Mouse (Mus musculus): ENCODE results near the gene Cyp21a1. TPM values are rescaled to one million over a fixed set of nuclear protein-coding genes. Genes with fewer than 3 reads are reported as not detected.
"Not testable (repeated sequence)": the region's sequence is repeated elsewhere in the genome, so short reads cannot be mapped to it uniquely, and the experiment has no call there.

Cyp21a1 gene
- total RNA-seq, 2 experiments from 2014 or later: 0.12 to 0.19 TPM

- DNase-seq (ENCODE audit: extremely low spot score in 1 of 2, low spot score in 1 of 2): no peak
These were observed 2.8 kb upstream of the Cyp21a1 start for GRCm38 (mm10) chr17:34807176-34807575.

- no peak for DNase-seq (ENCODE audit: extremely low spot score in 1 of 2, low spot score in 1 of 2)
These were observed 656 bp upstream of the Cyp21a1 start for GRCm38 (mm10) chr17:34804871-34805562.

- not testable (repeated sequence) for DNase-seq (ENCODE audit: extremely low spot score in 1 of 2, low spot score in 1 of 2)
These were observed 994 bp downstream of the Cyp21a1 start for GRCm38 (mm10) chr17:34803367-34803766.

- DNase-seq (ENCODE audit: extremely low spot score in 1 of 2, low spot score in 1 of 2): not testable (repeated sequence)
These were observed 1.6 kb downstream of the Cyp21a1 start for GRCm38 (mm10) chr17:34802756-34803155.

- not testable (repeated sequence) for DNase-seq (ENCODE audit: extremely low spot score in 1 of 2, low spot score in 1 of 2)
These were observed 3.5 kb downstream of the Cyp21a1 start for GRCm38 (mm10) chr17:34800781-34801305.

GRCm38 (mm10) chr17:34799531-34799925, 4.8 kb downstream of the Cyp21a1 start:
- DNase-seq (ENCODE audit: extremely low spot score in 1 of 2, low spot score in 1 of 2): no peak

GRCm38 (mm10) chr17:34798866-34799530, 5.4 kb downstream of the Cyp21a1 start:
- no peak for DNase-seq (ENCODE audit: extremely low spot score in 1 of 2, low spot score in 1 of 2)

- not testable (repeated sequence) for DNase-seq (ENCODE audit: extremely low spot score in 1 of 2, low spot score in 1 of 2)
These were observed 6.3 kb downstream of the Cyp21a1 start for GRCm38 (mm10) chr17:34798071-34798470.

- DNase-seq (ENCODE audit: extremely low spot score in 1 of 2, low spot score in 1 of 2): not testable (repeated sequence)
These were observed 7.0 kb downstream of the Cyp21a1 start for GRCm38 (mm10) chr17:34797211-34797995.

GRCm38 (mm10) chr17:34796311-34797140, 7.8 kb downstream of the Cyp21a1 start:
- DNase-seq (ENCODE audit: extremely low spot score in 1 of 2, low spot score in 1 of 2): no peak

GRCm38 (mm10) chr17:34795633-34796032, 8.7 kb downstream of the Cyp21a1 start:
- peak; percentile 44 to 74 for DNase-seq (ENCODE audit: extremely low spot score in 1 of 2, low spot score in 1 of 2)

- no peak for DNase-seq (ENCODE audit: extremely low spot score in 1 of 2, low spot score in 1 of 2)
These were observed 9.3 kb downstream of the Cyp21a1 start for GRCm38 (mm10) chr17:34795016-34795415.

- peak; percentile 15 to 31 for DNase-seq (ENCODE audit: extremely low spot score in 1 of 2, low spot score in 1 of 2)
These were observed 26.6 kb downstream of the Cyp21a1 start for GRCm38 (mm10) chr17:34777680-34778325.

- no peak for DNase-seq (ENCODE audit: extremely low spot score in 1 of 2, low spot score in 1 of 2)
These were observed 42.9 kb downstream of the Cyp21a1 start for GRCm38 (mm10) chr17:34761471-34761870.

Small RNA genes lying within 50 kb of the gene (microRNA-seq; reads per million reads assigned to microRNA genes)
- 0 reads per million in 2 experiments for gene Gm27471
- gene Mir6970: 2.6 to 3.0 reads per million in 2 experiments
- gene Mir6971: 3.1 to 5.8 reads per million in 2 experiments

Other genes with a start within 250 kb of the Cyp21a1 start
- 10 to 100 TPM in 1 of 2 experiments, 1 to 10 TPM in 1; 9.5 to 11.2 TPM for gene Notch4, start 240.3 kb downstream of the Cyp21a1 start, total RNA-seq (2021)
- gene Gpsm3, start 214.8 kb downstream of the Cyp21a1 start, total RNA-seq (2021): 1 to 10 TPM; 1.3 to 2.1 TPM
- gene Pbx2, start 213.3 kb downstream of the Cyp21a1 start, total RNA-seq (2021): 10 to 100 TPM; 55.8 to 61.5 TPM
- gene Ager, start 206.7 kb downstream of the Cyp21a1 start, total RNA-seq (2021): 1 to 10 TPM in 1 of 2 experiments, under 1 TPM in 1; 0.94 to 1.1 TPM
- 10 to 100 TPM; 81.0 to 85.5 TPM for gene Rnf5, start 200.9 kb downstream of the Cyp21a1 start, total RNA-seq (2021)
- 100 to 1,000 TPM; 170 to 172 TPM for gene Agpat1, start 200.3 kb downstream of the Cyp21a1 start, total RNA-seq (2021)
- gene Egfl8, start 188.6 kb downstream of the Cyp21a1 start, total RNA-seq (2021): 1 to 10 TPM; 2.1 to 3.7 TPM
- 10 to 100 TPM; 42.4 to 48.4 TPM for gene Ppt2, start 176.1 kb downstream of the Cyp21a1 start, total RNA-seq (2021)
- gene Prrt1, start 175.0 kb downstream of the Cyp21a1 start, total RNA-seq (2021): 100 to 1,000 TPM; 259 to 330 TPM
- gene Fkbpl, start 159.8 kb downstream of the Cyp21a1 start, total RNA-seq (2021): 10 to 100 TPM; 14.1 to 14.9 TPM
- gene Atf6b, start 157.4 kb downstream of the Cyp21a1 start, total RNA-seq (2021): 100 to 1,000 TPM in 1 of 2 experiments, 10 to 100 TPM in 1; 97.1 to 102 TPM
- gene Tnxb, start 134.0 kb downstream of the Cyp21a1 start, total RNA-seq (2021): 1 to 10 TPM; 7.1 to 9.0 TPM
- gene C4b, start 60.7 kb downstream of the Cyp21a1 start, total RNA-seq (2021): 10 to 100 TPM; 16.5 to 17.5 TPM
- gene Stk19, start 32.4 kb upstream of the Cyp21a1 start, total RNA-seq (2021): 10 to 100 TPM; 57.3 to 59.8 TPM
- gene Dxo, start 32.5 kb upstream of the Cyp21a1 start, total RNA-seq (2021): 10 to 100 TPM; 36.7 to 37.7 TPM
- gene Skiv2l, start 45.6 kb upstream of the Cyp21a1 start, total RNA-seq (2021): 10 to 100 TPM; 64.7 to 72.4 TPM
- gene Nelfe, start 45.8 kb upstream of the Cyp21a1 start, total RNA-seq (2021): 10 to 100 TPM; 32.1 to 39.1 TPM
- under 1 TPM in 1 of 2 experiments, not detected in 1; 0.17 TPM for gene Cfb, start 58.0 kb upstream of the Cyp21a1 start, total RNA-seq (2021)
- gene Zbtb12, start 74.9 kb upstream of the Cyp21a1 start, total RNA-seq (2021): 1 to 10 TPM; 7.3 to 7.7 TPM
- gene Gm20547, start 77.5 kb upstream of the Cyp21a1 start, total RNA-seq (2021): not detected
- 1 to 10 TPM in 1 of 2 experiments, under 1 TPM in 1; 0.86 to 1.9 TPM for gene C2, start 93.7 kb upstream of the Cyp21a1 start, total RNA-seq (2021)
- 100 to 1,000 TPM; 164 to 188 TPM for gene Ehmt2, start 93.9 kb upstream of the Cyp21a1 start, total RNA-seq (2021)
- gene Slc44a4, start 109.9 kb upstream of the Cyp21a1 start, total RNA-seq (2021): under 1 TPM; 0.20 to 0.21 TPM
- 10 to 100 TPM; 37.2 to 37.4 TPM for gene Neu1, start 126.7 kb upstream of the Cyp21a1 start, total RNA-seq (2021)
- gene Hspa1b, start 154.7 kb upstream of the Cyp21a1 start, total RNA-seq (2021): 10 to 100 TPM; 17.0 to 23.5 TPM
- not detected for gene Gm20481, start 165.4 kb upstream of the Cyp21a1 start, total RNA-seq (2021)
- gene Hspa1a, start 167.6 kb upstream of the Cyp21a1 start, total RNA-seq (2021): 10 to 100 TPM; 14.9 to 17.9 TPM
- gene Hspa1l, start 168.1 kb upstream of the Cyp21a1 start, total RNA-seq (2021): under 1 TPM; 0.22 to 0.31 TPM
- 10 to 100 TPM; 18.1 to 19.3 TPM for gene Lsm2, start 177.3 kb upstream of the Cyp21a1 start, total RNA-seq (2021)
- 10 to 100 TPM; 43.7 to 55.6 TPM for gene Vars, start 196.4 kb upstream of the Cyp21a1 start, total RNA-seq (2021)
- gene Vwa7, start 212.0 kb upstream of the Cyp21a1 start, total RNA-seq (2021): under 1 TPM; 0.07 to 0.23 TPM
- gene Sapcd1, start 223.5 kb upstream of the Cyp21a1 start, total RNA-seq (2021): 1 to 10 TPM in 1 of 2 experiments, under 1 TPM in 1; 0.64 to 1.1 TPM
- gene Msh5, start 242.2 kb upstream of the Cyp21a1 start, total RNA-seq (2021): under 1 TPM; 0.62 to 0.82 TPM
- gene Clic1, start 245.4 kb upstream of the Cyp21a1 start, total RNA-seq (2021): 10 to 100 TPM in 1 of 2 experiments, 1 to 10 TPM in 1; 9.7 to 10.1 TPM

All from layer of hippocampus, postnatal 25 days (tissue).